Mouse (Mus musculus): ENCODE measurements around the gene Stox2. TPM values are rescaled to one million over a fixed set of nuclear protein-coding genes. Genes with fewer than 3 reads are reported as not detected.

Stox2 gene
- polyA plus RNA-seq, 1 experiment from 2014 or later = 11.7 TPM

- no peaks in the 10 kb centered on the region for H3K27me3 ChIP-seq (ENCODE audit: insufficient read depth, low read length)
- H3K9me3 ChIP-seq (ENCODE audit: low read depth, low read length) = no peaks in the 10 kb centered on the region
- H3K4me1 ChIP-seq (ENCODE audit: insufficient read depth) = no peaks in the 10 kb centered on the region; the same call in 1 of the 2 replicates
- H3K36me3 ChIP-seq (ENCODE audit: insufficient read depth) = no peaks in the 10 kb centered on the region
- DNase-seq = no peak
- no peak overlapping the region for H3K4me2 ChIP-seq
- no peak overlapping the region for H3K9ac ChIP-seq
- no peak overlapping the region for H3K27ac ChIP-seq (ENCODE audit: low read depth)
- no peak for TF ChIP-seq CTCF (IDR thresholded peaks at IDR 0.05; ENCODE audit: low read depth)
- no peak for ATAC-seq (ENCODE audit: insufficient read depth)
- WGBS = 69% methylated on average over 5 of the region's 5 CpGs
- H3K4me3 ChIP-seq (ENCODE audit: low read depth, low read length) = no peak overlapping the region
Observed at GRCm38 (mm10) chr8:47330982-47331381, 115.2 kb downstream of the Stox2 start.

GRCm38 (mm10) chr8:47326348-47326747, 119.8 kb downstream of the Stox2 start:
- H3K4me1 ChIP-seq (ENCODE audit: insufficient read depth) = peaks cover under 1% of the 10 kb centered on the region; the same call in 1 of the 2 replicates
- no peak overlapping the region for H3K27ac ChIP-seq (ENCODE audit: low read depth)
- H3K9ac ChIP-seq = no peak overlapping the region
- H3K36me3 ChIP-seq (ENCODE audit: insufficient read depth) = no peaks in the 10 kb centered on the region
- DNase-seq = no peak
- H3K4me2 ChIP-seq = no peak overlapping the region
- no peak overlapping the region for H3K4me3 ChIP-seq (ENCODE audit: low read depth, low read length)
- H3K9me3 ChIP-seq (ENCODE audit: low read depth, low read length) = no peaks in the 10 kb centered on the region
- WGBS = 76% methylated on average over 8 of the region's 8 CpGs
- H3K27me3 ChIP-seq (ENCODE audit: insufficient read depth, low read length) = no peaks in the 10 kb centered on the region
- TF ChIP-seq CTCF (IDR thresholded peaks at IDR 0.05; ENCODE audit: low read depth) = no peak
- no peak for ATAC-seq (ENCODE audit: insufficient read depth)

- no peaks in the 10 kb centered on the region for H3K27me3 ChIP-seq (ENCODE audit: insufficient read depth, low read length)
- DNase-seq (no peak), ATAC-seq (ENCODE audit: insufficient read depth) (no peak)
- H3K9ac ChIP-seq = no peak overlapping the region
- H3K4me3 ChIP-seq (ENCODE audit: low read depth, low read length) = no peak overlapping the region
- peaks cover 3% of the 10 kb centered on the region; the same call in 1 of the 2 replicates for H3K4me1 ChIP-seq (ENCODE audit: insufficient read depth)
- H3K36me3 ChIP-seq (ENCODE audit: insufficient read depth) = no peaks in the 10 kb centered on the region
- WGBS = 38% methylated on average over 16 of the region's 16 CpGs
- TF ChIP-seq CTCF (IDR thresholded peaks at IDR 0.05; ENCODE audit: low read depth) = no peak
- no peak overlapping the region for H3K4me2 ChIP-seq
- no peaks in the 10 kb centered on the region for H3K9me3 ChIP-seq (ENCODE audit: low read depth, low read length)
- H3K27ac ChIP-seq (ENCODE audit: low read depth) = no peak overlapping the region
Observed at GRCm38 (mm10) chr8:47324117-47324820, 121.9 kb downstream of the Stox2 start.

- H3K4me1 ChIP-seq (ENCODE audit: insufficient read depth) = peaks cover 3% of the 10 kb centered on the region; the same call in 1 of the 2 replicates
- WGBS = 32% methylated on average over 5 of the region's 5 CpGs
- no peak overlapping the region for H3K4me2 ChIP-seq
- H3K36me3 ChIP-seq (ENCODE audit: insufficient read depth) = no peaks in the 10 kb centered on the region
- ATAC-seq (ENCODE audit: insufficient read depth) (no peak), DNase-seq (peak; percentile 20)
- H3K4me3 ChIP-seq (ENCODE audit: low read depth, low read length) = no peak overlapping the region
- H3K27me3 ChIP-seq (ENCODE audit: insufficient read depth, low read length) = no peaks in the 10 kb centered on the region
- no peaks in the 10 kb centered on the region for H3K9me3 ChIP-seq (ENCODE audit: low read depth, low read length)
- H3K9ac ChIP-seq = no peak overlapping the region
- no peak for TF ChIP-seq CTCF (IDR thresholded peaks at IDR 0.05; ENCODE audit: low read depth)
- no peak overlapping the region for H3K27ac ChIP-seq (ENCODE audit: low read depth)
Observed at GRCm38 (mm10) chr8:47321282-47321681, 124.9 kb downstream of the Stox2 start.

GRCm38 (mm10) chr8:47320707-47321106, 125.5 kb downstream of the Stox2 start:
- Histone ChIP-seq H3K27ac (ENCODE audit: low read depth) (no peak overlapping the region), H3K9me3 (ENCODE audit: low read depth, low read length) (no peaks in the 10 kb centered on the region), H3K4me3 (ENCODE audit: low read depth, low read length) (no peak overlapping the region), H3K4me2 (no peak overlapping the region), H3K9ac (no peak overlapping the region), H3K4me1 (ENCODE audit: insufficient read depth) (peaks cover 3% of the 10 kb centered on the region; the same call in 1 of the 2 replicates), H3K27me3 (ENCODE audit: insufficient read depth, low read length) (no peaks in the 10 kb centered on the region), H3K36me3 (ENCODE audit: insufficient read depth) (no peaks in the 10 kb centered on the region)
- ATAC-seq (ENCODE audit: insufficient read depth) (no peak), DNase-seq (no peak)
- 42% methylated on average over 2 of the region's 2 CpGs for WGBS
- no peak for TF ChIP-seq CTCF (IDR thresholded peaks at IDR 0.05; ENCODE audit: low read depth)

GRCm38 (mm10) chr8:47318468-47318867, 127.7 kb downstream of the Stox2 start:
- ATAC-seq (ENCODE audit: insufficient read depth) (no peak), DNase-seq (no peak)
- H3K27ac ChIP-seq (ENCODE audit: low read depth) = no peak overlapping the region
- TF ChIP-seq CTCF (IDR thresholded peaks at IDR 0.05; ENCODE audit: low read depth) = no peak
- H3K4me3 ChIP-seq (ENCODE audit: low read depth, low read length) = no peak overlapping the region
- H3K4me2 ChIP-seq = no peak overlapping the region
- H3K9ac ChIP-seq = no peak overlapping the region
- H3K27me3 ChIP-seq (ENCODE audit: insufficient read depth, low read length) = no peaks in the 10 kb centered on the region
- WGBS = 83% methylated on average over 3 of the region's 3 CpGs
- no peaks in the 10 kb centered on the region for H3K36me3 ChIP-seq (ENCODE audit: insufficient read depth)
- H3K9me3 ChIP-seq (ENCODE audit: low read depth, low read length) = no peaks in the 10 kb centered on the region
- peaks cover 3% of the 10 kb centered on the region; the same call in 1 of the 2 replicates for H3K4me1 ChIP-seq (ENCODE audit: insufficient read depth)

GRCm38 (mm10) chr8:47308176-47308575, 138.0 kb downstream of the Stox2 start:
- DNase-seq = no peak
- Histone ChIP-seq H3K9me3 (ENCODE audit: low read depth, low read length) (no peaks in the 10 kb centered on the region), H3K4me1 (ENCODE audit: insufficient read depth) (no peaks in the 10 kb centered on the region), H3K27me3 (ENCODE audit: insufficient read depth, low read length) (no peaks in the 10 kb centered on the region), H3K36me3 (ENCODE audit: insufficient read depth) (no peaks in the 10 kb centered on the region), H3K27ac (ENCODE audit: low read depth) (no peak overlapping the region), H3K4me2 (no peak overlapping the region), H3K9ac (no peak overlapping the region), H3K4me3 (ENCODE audit: low read depth, low read length) (no peak overlapping the region)
- ATAC-seq (ENCODE audit: insufficient read depth) = no peak
- WGBS = 92% methylated on average over 6 of the region's 6 CpGs
- no peak for TF ChIP-seq CTCF (IDR thresholded peaks at IDR 0.05; ENCODE audit: low read depth)
